Mouse (Mus musculus): Measurements from ENCODE around the gene Arid3a.

- TF ChIP-seq CTCF (conservative IDR thresholded peaks at IDR 0.05; ENCODE audit: insufficient read depth, insufficient read length, low read depth, low read length) = no peak
- no peak for TF ChIP-seq POLR2A (IDR thresholded peaks at IDR 0.05; ENCODE audit: low read depth, low read length)
Measured at GRCm38 (mm10) chr10:79956643-79957154, 29.9 kb downstream of the Arid3a start.
